Mouse (Mus musculus) embryonic facial prominence, embryonic 15.5 days (tissue): ENCODE measurements at regions not wholly inside any gene's neighbourhood (a gene's known extent, or its start where the extent isn't known, plus 50 kb on each side); places are given as distances from the start of the nearest gene placed in this dataset.

Source experiments
- ATAC-seq: fragments of 200-750 bp; cut with Nextera tagmentation; 2 replicates; pipeline ENCODE4 v1.8.0; 2017; ENCODE audit warnings: low read depth, moderate TSS enrichment; ENCODE audit not compliant: insufficient number of reproducible peaks, low FRiP score, low TSS enrichment
- H3K27ac ChIP-seq: fragments of 300-500 bp; sonication (generic); replicated peaks from 2 replicates; pipeline ENCODE4 v1.5.1; 2015; ENCODE audit warnings: mild to moderate bottlenecking, inconsistent platforms
- H3K27me3 ChIP-seq: fragments of 300-500 bp; sonication (generic); 2 replicates; pipeline ENCODE4 v1.6.1; 2015; ENCODE audit warnings: inconsistent platforms
- H3K36me3 ChIP-seq: fragments of 300-500 bp; sonication (generic); 2 replicates; pipeline ENCODE4 v1.6.1; 2015; ENCODE audit warnings: mild to moderate bottlenecking, inconsistent platforms
- H3K4me1 ChIP-seq: fragments of 300-500 bp; sonication (generic); 2 replicates; pipeline ENCODE4 v1.6.1; 2015; ENCODE audit warnings: inconsistent platforms
- H3K4me2 ChIP-seq: fragments of 300-500 bp; sonication (generic); replicated peaks from 2 replicates; pipeline ENCODE4 v1.6.1; 2015; ENCODE audit warnings: mild to moderate bottlenecking, inconsistent platforms
- H3K4me3 ChIP-seq: fragments of 300-500 bp; sonication (generic); replicated peaks from 2 replicates; pipeline ENCODE4 v1.5.1; 2015; ENCODE audit warnings: mild to moderate bottlenecking, inconsistent platforms
- H3K9ac ChIP-seq: fragments of 300-500 bp; sonication (generic); 2 replicates; pipeline ENCODE4 v1.6.1; 2015; ENCODE audit warnings: inconsistent platforms
- H3K9me3 ChIP-seq: fragments of 300-500 bp; sonication (generic); replicated peaks from 2 replicates; pipeline ENCODE4 v1.6.1; 2016; ENCODE audit warnings: inconsistent platforms
- WGBS: fragments of 180-500 bp; shearing (Covaris S2); methylation state at CpG from one replicate; pipeline ENCODE4 v1.1.7; 2015; 5-methylcytosine and 5-hydroxymethylcytosine counted together

DNA sequence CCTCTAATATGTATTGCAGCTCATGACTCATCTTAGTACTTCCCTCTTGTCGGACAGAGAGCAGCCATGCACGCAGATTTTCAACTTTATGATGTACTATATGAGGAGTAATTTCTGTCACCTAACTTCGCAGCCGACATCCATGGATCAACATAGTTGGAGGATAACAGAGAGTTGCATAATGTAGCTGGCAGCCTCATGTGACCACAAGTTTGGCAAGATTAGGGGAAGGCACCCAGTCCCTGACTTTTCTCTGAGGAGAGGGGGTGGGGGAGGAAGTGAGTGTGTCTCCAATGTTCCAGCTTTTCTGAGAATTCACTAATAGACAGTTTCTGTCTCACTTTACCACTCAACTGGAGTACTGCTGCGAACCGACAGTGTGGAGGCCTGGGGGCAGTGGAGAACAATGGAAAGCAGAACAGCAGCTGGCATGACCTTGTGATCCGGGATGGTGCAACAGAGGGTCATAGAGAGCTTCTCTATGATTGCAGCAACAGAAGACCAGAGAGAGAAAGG, 424.0 kb downstream of the Ptprc start:
- Histone ChIP-seq H3K4me1 (no peaks in the 10 kb centered on the region), H3K4me3 (no peak overlapping the region), H3K27me3 (no peaks in the 10 kb centered on the region), H3K9me3 (no peaks in the 10 kb centered on the region), H3K4me2 (no peak overlapping the region), H3K36me3 (no peaks in the 10 kb centered on the region), H3K27ac (no peak overlapping the region), H3K9ac (no peak overlapping the region)
- 54% methylated on average over 7 of the region's 7 CpGs for WGBS
- no peak for ATAC-seq

DNA sequence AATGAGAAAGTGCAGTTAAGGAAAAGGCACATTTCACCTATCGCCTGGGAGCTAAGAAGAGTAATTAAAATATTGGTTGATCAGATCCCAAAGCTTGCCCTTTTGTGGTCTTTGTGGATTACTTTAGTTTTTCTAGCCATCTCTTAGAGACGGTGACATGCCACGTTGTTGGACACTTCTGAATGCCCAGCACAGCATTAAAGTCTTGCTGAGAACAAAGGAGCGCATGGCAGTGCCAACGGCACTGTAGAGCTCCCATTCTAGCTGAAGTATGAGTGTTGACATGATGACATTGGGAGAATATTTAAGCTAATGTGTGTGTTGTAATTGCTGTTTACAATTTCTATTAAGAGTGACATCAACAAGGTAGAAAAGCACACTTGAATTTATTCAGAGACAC, 424.6 kb downstream of the Ptprc start:
- H3K9me3 ChIP-seq, result no peaks in the 10 kb centered on the region
- no peak overlapping the region for H3K27ac ChIP-seq
- 88% methylated on average over 5 of the region's 5 CpGs for WGBS
- no peak overlapping the region for H3K9ac ChIP-seq
- H3K4me3 ChIP-seq, result no peak overlapping the region
- no peaks in the 10 kb centered on the region for H3K27me3 ChIP-seq
- H3K4me1 ChIP-seq, result no peaks in the 10 kb centered on the region
- H3K4me2 ChIP-seq, result no peak overlapping the region
- ATAC-seq, result no peak
- no peaks in the 10 kb centered on the region for H3K36me3 ChIP-seq

DNA sequence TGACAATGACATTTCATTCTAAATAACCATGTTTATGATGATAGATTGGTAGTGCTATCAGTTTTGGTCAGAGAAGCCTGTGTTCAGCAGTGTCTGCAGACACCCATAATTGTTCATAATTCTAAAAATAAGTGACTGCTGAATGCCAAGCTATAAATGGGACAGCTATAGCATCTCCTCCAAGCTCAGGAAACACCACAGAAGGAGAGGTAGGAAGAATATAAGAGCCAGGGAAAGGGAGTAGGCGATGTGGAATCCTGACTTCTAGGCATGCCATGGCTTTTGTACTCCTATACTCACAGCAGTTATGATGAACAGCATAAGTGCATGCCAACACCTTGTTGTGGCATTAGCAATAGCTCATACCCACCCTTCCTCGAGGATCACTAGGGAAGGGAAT, 429.4 kb downstream of the Ptprc start:
- no peaks in the 10 kb centered on the region for H3K9me3 ChIP-seq
- H3K27me3 ChIP-seq, result no peaks in the 10 kb centered on the region
- WGBS, result 60% methylated on average over 2 of the region's 2 CpGs
- no peaks in the 10 kb centered on the region for H3K36me3 ChIP-seq
- H3K27ac ChIP-seq, result no peak overlapping the region
- no peak overlapping the region for H3K9ac ChIP-seq
- no peak overlapping the region for H3K4me3 ChIP-seq
- ATAC-seq, result no peak
- H3K4me2 ChIP-seq, result no peak overlapping the region
- H3K4me1 ChIP-seq, result no peaks in the 10 kb centered on the region

DNA sequence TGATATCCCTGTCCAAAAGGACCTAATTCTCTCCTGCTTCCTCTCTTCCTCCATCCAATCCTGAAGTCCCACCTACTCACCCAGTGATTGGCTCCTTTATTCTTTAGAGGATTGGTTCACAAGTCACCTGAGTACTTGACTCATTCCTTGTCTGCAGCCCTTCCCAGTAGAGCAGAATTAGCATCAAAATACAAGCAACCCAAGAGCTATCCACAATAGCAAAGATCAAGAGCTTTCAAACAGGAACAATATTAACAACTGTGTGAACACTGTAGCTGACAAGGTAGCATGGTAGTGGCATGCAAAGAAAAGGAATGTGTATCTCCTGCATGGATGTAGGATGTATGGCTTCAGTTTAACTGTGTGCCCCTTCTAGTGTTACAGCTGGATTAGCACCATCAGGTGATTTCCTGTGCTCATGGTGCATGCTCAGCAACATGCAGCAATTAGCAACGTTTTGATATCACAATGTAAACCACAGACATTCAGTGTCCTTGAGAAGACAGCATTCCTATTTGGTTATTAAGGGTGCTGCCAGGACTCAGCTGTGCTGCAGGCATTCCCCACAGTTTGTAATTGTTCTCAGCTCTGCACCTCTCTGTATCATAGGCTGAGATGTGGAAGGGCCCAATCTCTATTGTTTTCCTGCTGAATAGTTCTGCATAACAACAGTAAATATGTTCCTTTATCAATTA, 437.2 kb downstream of the Ptprc start:
- H3K27ac ChIP-seq, result no peak overlapping the region
- ATAC-seq, result no peak
- H3K9me3 ChIP-seq, result no peaks in the 10 kb centered on the region
- H3K9ac ChIP-seq, result no peak overlapping the region
- no peak overlapping the region for H3K4me3 ChIP-seq
- H3K36me3 ChIP-seq, result no peaks in the 10 kb centered on the region
- H3K4me1 ChIP-seq, result no peaks in the 10 kb centered on the region
- whole genome bisulfite sequencing, result 3% methylated on average over 1 of the region's 1 CpGs
- no peak overlapping the region for H3K4me2 ChIP-seq
- H3K27me3 ChIP-seq, result no peaks in the 10 kb centered on the region

DNA sequence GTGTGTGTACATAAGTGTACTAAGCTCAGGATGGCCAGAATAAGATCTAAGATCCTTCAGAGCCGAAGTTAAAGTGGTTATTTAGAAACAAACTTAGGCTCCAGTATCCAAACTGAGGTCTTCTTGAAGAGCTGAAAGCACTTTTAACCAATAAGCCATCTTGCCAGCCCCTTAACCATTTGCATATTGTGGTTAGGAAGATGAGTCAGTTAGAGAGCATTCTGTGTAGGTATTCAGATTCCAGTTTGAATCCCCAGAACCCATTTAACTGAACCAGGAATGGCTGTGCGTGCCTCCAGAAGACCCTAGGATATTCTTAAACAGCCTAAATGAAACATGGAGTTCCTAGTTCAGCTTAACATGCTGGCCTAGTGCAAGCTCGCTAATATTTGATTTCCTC, 471.6 kb downstream of the Ptprc start:
- no peak for ATAC-seq
- H3K9ac ChIP-seq, result no peak overlapping the region
- H3K27me3 ChIP-seq, result no peaks in the 10 kb centered on the region
- H3K4me2 ChIP-seq, result no peak overlapping the region
- no peaks in the 10 kb centered on the region for H3K4me1 ChIP-seq
- no peaks in the 10 kb centered on the region for H3K36me3 ChIP-seq
- no peak overlapping the region for H3K27ac ChIP-seq
- no peaks in the 10 kb centered on the region for H3K9me3 ChIP-seq
- no peak overlapping the region for H3K4me3 ChIP-seq
- 70% methylated on average over 3 of the region's 3 CpGs for WGBS

DNA sequence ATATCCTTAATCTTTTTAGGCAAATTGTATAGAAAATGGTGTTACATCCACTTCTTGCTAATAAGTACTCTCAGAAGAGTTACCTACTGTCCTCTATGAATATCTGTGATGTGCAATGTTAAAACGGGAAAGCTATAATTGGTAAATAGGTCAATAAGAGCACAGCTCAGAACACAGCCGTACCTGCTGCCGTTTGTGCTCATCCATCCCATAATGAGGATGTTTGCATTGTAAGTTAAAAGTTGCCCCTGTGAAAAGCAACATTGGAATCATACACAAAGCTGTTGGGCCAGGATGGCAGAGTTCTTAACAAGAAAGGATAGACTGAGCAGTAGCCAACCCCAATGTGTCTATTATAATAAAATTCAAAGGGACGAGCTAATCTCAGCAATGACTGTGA, 476.6 kb downstream of the Ptprc start:
- Histone ChIP-seq H3K9me3 (no peaks in the 10 kb centered on the region), H3K36me3 (no peaks in the 10 kb centered on the region), H3K27ac (no peak overlapping the region), H3K4me3 (no peak overlapping the region), H3K4me1 (peaks cover 4% of the 10 kb centered on the region; the same call in 1 of the 2 replicates), H3K27me3 (no peaks in the 10 kb centered on the region), H3K4me2 (no peak overlapping the region), H3K9ac (no peak overlapping the region)
- ATAC-seq, result no peak
- 84% methylated on average over 4 of the region's 4 CpGs for WGBS

DNA sequence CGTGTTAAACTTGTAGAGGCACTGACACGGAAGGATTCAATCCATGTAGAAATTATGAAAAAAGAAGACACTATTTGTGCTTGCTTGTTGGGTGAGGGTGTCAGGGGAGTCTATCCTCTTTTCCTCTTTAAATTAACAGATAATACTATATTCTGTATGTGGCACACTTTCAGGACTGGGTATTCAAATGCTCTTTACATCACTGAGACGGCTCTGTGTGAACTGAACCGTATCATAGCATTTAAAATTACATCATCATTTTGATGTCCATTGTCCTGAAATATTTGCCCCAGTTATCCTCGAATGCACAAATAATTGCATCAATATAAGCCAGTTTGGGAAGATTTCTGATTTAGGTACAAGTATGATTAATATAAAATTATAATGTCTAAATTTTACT, 478.2 kb downstream of the Ptprc start:
- H3K4me1 ChIP-seq, result peaks cover 4% of the 10 kb centered on the region; the same call in 1 of the 2 replicates
- no peaks in the 10 kb centered on the region for H3K27me3 ChIP-seq
- H3K4me2 ChIP-seq, result no peak overlapping the region
- ATAC-seq, result no peak
- H3K9me3 ChIP-seq, result no peaks in the 10 kb centered on the region
- H3K4me3 ChIP-seq, result no peak overlapping the region
- 69% methylated on average over 5 of the region's 5 CpGs for WGBS
- no peak overlapping the region for H3K27ac ChIP-seq
- H3K36me3 ChIP-seq, result no peaks in the 10 kb centered on the region
- no peak overlapping the region for H3K9ac ChIP-seq

DNA sequence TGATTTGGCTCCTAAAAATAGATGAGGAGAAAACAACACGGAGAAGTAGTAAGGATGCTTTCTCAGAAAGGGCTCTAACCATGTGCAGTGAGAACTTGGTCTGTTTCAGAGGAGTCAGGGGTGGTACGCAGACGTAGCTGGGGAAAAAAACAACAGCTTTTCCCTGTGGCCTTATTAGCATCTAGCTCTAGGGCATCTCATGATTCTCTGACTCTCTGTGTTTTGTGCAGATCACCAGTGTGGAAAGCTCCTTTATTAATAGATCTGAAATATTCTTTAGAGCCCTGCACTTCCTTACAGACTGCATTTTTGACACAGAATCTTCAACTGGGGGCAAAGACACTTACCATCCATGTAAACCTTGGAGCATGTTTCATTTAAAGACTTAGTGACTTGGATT, 478.7 kb downstream of the Ptprc start:
- no peak for ATAC-seq
- H3K27me3 ChIP-seq, result no peaks in the 10 kb centered on the region
- no peak overlapping the region for H3K4me3 ChIP-seq
- no peaks in the 10 kb centered on the region for H3K36me3 ChIP-seq
- peaks cover 4% of the 10 kb centered on the region; the same call in 1 of the 2 replicates for H3K4me1 ChIP-seq
- H3K9ac ChIP-seq, result no peak overlapping the region
- WGBS, result 28% methylated on average over 3 of the region's 3 CpGs
- H3K4me2 ChIP-seq, result no peak overlapping the region
- H3K27ac ChIP-seq, result no peak overlapping the region
- H3K9me3 ChIP-seq, result no peaks in the 10 kb centered on the region

DNA sequence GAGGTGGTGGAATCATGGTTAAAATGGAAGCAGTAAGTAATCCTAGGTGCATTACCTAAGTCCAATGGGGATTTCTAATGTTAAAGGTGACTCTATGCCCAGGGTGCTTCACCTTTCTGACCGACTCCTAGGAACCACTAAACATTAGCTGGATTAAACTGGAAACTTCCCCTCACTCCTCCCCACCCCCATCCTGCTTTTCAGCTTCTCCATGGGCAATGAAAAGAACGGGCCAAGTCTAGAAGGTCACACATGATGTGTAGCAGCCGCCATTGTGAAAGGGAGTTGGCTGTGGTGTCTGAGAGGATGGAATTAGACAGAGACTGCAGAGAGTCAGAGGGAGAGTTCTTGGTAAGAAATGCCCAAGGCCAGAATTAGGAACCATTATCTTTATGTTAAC, 479.8 kb downstream of the Ptprc start:
- no peaks in the 10 kb centered on the region for H3K27me3 ChIP-seq
- 74% methylated on average over 3 of the region's 3 CpGs for WGBS
- peaks cover 4% of the 10 kb centered on the region; the same call in 1 of the 2 replicates for H3K4me1 ChIP-seq
- ATAC-seq, result no peak
- no peaks in the 10 kb centered on the region for H3K36me3 ChIP-seq
- no peaks in the 10 kb centered on the region for H3K9me3 ChIP-seq
- no peak overlapping the region for H3K27ac ChIP-seq
- H3K4me2 ChIP-seq, result no peak overlapping the region
- no peak overlapping the region for H3K9ac ChIP-seq
- H3K4me3 ChIP-seq, result no peak overlapping the region

DNA sequence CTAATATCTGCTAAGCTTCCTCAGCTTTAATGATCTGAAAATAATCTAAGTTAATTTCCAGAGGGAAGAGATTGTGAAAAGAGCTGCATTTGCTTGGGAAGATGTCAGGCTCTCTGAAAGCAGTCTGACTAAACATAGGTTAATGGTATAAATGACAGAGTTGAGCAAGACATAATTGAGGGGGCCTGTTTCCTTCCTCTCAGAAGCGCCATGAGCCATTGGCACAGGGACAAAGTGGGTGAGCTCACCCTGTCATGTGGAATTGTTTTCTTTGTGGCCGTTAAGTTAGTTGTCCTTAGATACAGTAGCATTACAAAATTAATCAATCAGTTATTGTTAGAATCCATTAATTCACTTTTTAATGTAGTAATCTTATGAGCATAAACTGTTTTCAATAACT, 483.0 kb downstream of the Ptprc start:
- no peak overlapping the region for H3K4me2 ChIP-seq
- no peaks in the 10 kb centered on the region for H3K36me3 ChIP-seq
- WGBS, result 33% methylated on average over 2 of the region's 2 CpGs
- H3K27me3 ChIP-seq, result no peaks in the 10 kb centered on the region
- no peak overlapping the region for H3K27ac ChIP-seq
- H3K4me3 ChIP-seq, result no peak overlapping the region
- no peak overlapping the region for H3K9ac ChIP-seq
- ATAC-seq, result no peak
- peaks cover 4% of the 10 kb centered on the region; the same call in 1 of the 2 replicates for H3K4me1 ChIP-seq
- H3K9me3 ChIP-seq, result no peaks in the 10 kb centered on the region

DNA sequence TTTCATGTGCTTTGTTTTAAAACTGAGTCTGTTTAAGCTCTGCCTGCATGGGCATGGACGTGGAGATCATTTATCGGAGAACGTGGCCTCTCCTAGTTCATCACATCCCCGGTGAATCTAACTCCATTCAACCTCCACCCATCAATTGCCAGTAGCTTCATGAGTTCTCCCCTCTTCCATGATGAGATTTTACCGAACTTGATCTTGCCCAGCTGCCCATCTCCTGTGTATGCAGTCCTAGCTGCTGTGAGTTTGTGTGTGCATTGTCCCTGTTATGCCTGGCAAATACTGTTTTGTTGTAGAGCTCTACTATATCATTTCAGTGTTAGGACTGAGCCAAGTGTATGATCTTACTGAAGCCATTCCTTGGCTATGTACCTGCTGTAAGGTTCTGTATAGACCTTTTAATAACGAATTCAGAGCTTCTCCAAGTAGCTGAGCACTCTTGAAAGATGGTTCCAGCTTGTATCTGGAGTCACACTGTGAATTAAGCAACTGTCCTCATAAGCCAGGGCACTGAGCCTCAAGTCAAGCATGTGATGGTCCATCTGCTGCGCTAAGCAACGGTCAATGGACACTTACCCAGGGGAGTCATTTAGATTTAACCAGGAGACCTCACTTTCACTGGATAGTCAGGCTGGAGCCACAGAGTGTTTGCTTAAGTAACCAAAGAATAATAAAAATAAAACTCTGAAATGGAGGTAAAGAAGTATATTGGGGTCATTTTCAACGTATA, 484.5 kb downstream of the Ptprc start:
- Histone ChIP-seq H3K4me3 (no peak overlapping the region), H3K9ac (no peak overlapping the region), H3K4me2 (no peak overlapping the region), H3K27me3 (no peaks in the 10 kb centered on the region), H3K27ac (no peak overlapping the region), H3K4me1 (no peaks in the 10 kb centered on the region), H3K36me3 (no peaks in the 10 kb centered on the region), H3K9me3 (no peaks in the 10 kb centered on the region)
- WGBS, result 82% methylated on average over 9 of the region's 9 CpGs
- ATAC-seq, result no peak
